Comparison of ENCODE assay signal across 10 mouse cellular contexts in the genomic region with DNA sequence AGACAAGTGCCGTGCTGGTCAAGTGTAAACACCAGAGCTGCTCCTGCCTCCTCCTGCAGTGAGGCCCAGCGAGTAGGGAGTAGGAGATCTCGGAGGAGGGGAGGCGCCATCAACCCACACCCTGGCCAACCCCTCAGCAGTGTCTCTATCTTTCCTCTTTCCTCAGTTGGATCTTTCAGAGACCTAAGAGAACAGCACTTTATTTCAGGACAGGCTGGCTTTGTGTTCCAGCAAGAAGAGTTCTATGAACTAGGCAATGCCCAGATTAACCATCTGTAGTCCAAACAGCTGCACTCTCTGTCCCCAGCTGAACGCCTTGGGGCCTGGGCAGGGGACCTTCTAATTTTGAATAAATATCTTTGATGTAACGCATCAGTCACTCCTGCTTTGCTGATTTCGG.
DNase-seq lines count a peak whose midpoint lies in the region; ATAC-seq and TF ChIP-seq lines count a peak whose summit lies in the region.
"Had no signal": no experiment of that assay in that cellular context is flagged by ENCODE, and none has a peak within 500 bp of the region (broad histone marks: within the 10 kb centered on the region; RNA-seq: fewer than 3 reads in every experiment).

No protein-coding gene starts in this region.

- H3K4me3 ChIP-seq in kidney, postnatal 0 days (replicated peaks; ENCODE audit: low read depth, low read length): no peak overlapping the region
- no peak overlapping the region for H3K4me3 ChIP-seq in embryonic fibroblast, embryonic 13.5 days (ENCODE audit: insufficient read depth, low read length)
- no peak overlapping the region for H3K4me3 ChIP-seq in intestine, postnatal 0 days (ENCODE audit: low read depth, low read length)
- no peak overlapping the region for H3K4me3 ChIP-seq in neural tube, embryonic 11.5 days (ENCODE audit: low read depth, low read length)
- H3K4me3 ChIP-seq: myocyte had no signal

- no peaks in the 10 kb centered on the region for H3K27me3 ChIP-seq in kidney, postnatal 0 days (ENCODE audit: insufficient read depth, low read length)
- H3K27me3 ChIP-seq in intestine, postnatal 0 days (replicated peaks; ENCODE audit: control insufficient read depth, insufficient read depth, low read length): no peaks in the 10 kb centered on the region
- H3K27me3 ChIP-seq in neural tube, embryonic 11.5 days (ENCODE audit: control insufficient read depth, insufficient read depth, low read length): no peaks in the 10 kb centered on the region
- H3K27me3 ChIP-seq: Patski had no signal

- DNase-seq in kidney, postnatal 0 days (ENCODE audit: low spot score): no peak
- DNase-seq in kidney, postnatal 10 days: no peak
- peak; percentile 44 for DNase-seq in neural tube, embryonic 11.5 days (ENCODE audit: low spot score)
- DNase-seq in cerebellum, postnatal 4 days (ENCODE audit: low spot score in 2 of 2): no peak
- no peak for DNase-seq in ovary, postnatal 10 days (ENCODE audit: low spot score)

- peaks cover 52% of the 10 kb centered on the region for H3K4me1 ChIP-seq in kidney, postnatal 0 days (replicated peaks; ENCODE audit: insufficient read depth, low read length)
- H3K4me1 ChIP-seq in embryonic fibroblast, embryonic 13.5 days (ENCODE audit: control insufficient read depth, insufficient read depth, low read length): peaks cover 14% of the 10 kb centered on the region; the same call in 1 of the 2 replicates
- H3K4me1 ChIP-seq in intestine, postnatal 0 days (replicated peaks; ENCODE audit: control insufficient read depth, insufficient read depth, low read length): peaks cover 28% of the 10 kb centered on the region
- H3K4me1 ChIP-seq in neural tube, embryonic 11.5 days (ENCODE audit: control insufficient read depth, insufficient read depth, low read length): peaks cover 43% of the 10 kb centered on the region

- H3K36me3 ChIP-seq in kidney, postnatal 0 days (ENCODE audit: insufficient read depth, low read length): no peaks in the 10 kb centered on the region
- H3K36me3 ChIP-seq in intestine, postnatal 0 days (ENCODE audit: control insufficient read depth, insufficient read depth): 0 out of 2 replicates have a peak, but pooled peaks cover 8% of the 10 kb centered on the region
- no peaks in the 10 kb centered on the region for H3K36me3 ChIP-seq in neural tube, embryonic 11.5 days (ENCODE audit: control insufficient read depth, insufficient read depth, low read length)

- peak overlapping the region; percentile 89 for H3K27ac ChIP-seq in kidney, postnatal 0 days
- H3K27ac ChIP-seq in embryonic fibroblast, embryonic 13.5 days (ENCODE audit: insufficient read depth, low read length): peak overlapping the region; percentile 75
- 0 out of 2 replicates have a peak overlapping the region, but pooled peaks have one; percentile 74 for H3K27ac ChIP-seq in intestine, postnatal 0 days (ENCODE audit: low read depth, low read length)
- peak overlapping the region; percentile 90 for H3K27ac ChIP-seq in neural tube, embryonic 11.5 days (ENCODE audit: low read depth, low read length)

- TF ChIP-seq CTCF in kidney, postnatal 0 days (IDR thresholded peaks at IDR 0.05; ENCODE audit: low read depth): no peak
- TF ChIP-seq CTCF in embryonic fibroblast, embryonic 13.5 days (IDR thresholded peaks at IDR 0.05; ENCODE audit: borderline replicate concordance, insufficient read depth, low read length): no peak
- TF ChIP-seq CTCF in intestine, postnatal 0 days (IDR thresholded peaks at IDR 0.05; ENCODE audit: low read depth): no peak

- 19% methylated on average over 7 of the region's 7 CpGs for WGBS in kidney, postnatal 0 days
- WGBS in intestine, postnatal 0 days: 37% methylated on average over 7 of the region's 7 CpGs
- 21% methylated on average over 7 of the region's 7 CpGs for WGBS in neural tube, embryonic 11.5 days

- no peak for TF ChIP-seq POLR2A in embryonic fibroblast, embryonic 13.5 days (IDR thresholded peaks at IDR 0.05; ENCODE audit: low read depth, low read length)

- peak overlapping the region; percentile 28 for H3K9ac ChIP-seq in kidney, postnatal 0 days (ENCODE audit: low read depth, low read length)
- H3K9ac ChIP-seq in intestine, postnatal 0 days (ENCODE audit: low read depth, low read length): no peak overlapping the region
- H3K9ac ChIP-seq in neural tube, embryonic 11.5 days (ENCODE audit: low read length): peak overlapping the region; percentile 57

- no peaks in the 10 kb centered on the region for H3K9me3 ChIP-seq in kidney, postnatal 0 days (replicated peaks; ENCODE audit: low read length)
- no peaks in the 10 kb centered on the region for H3K9me3 ChIP-seq in intestine, postnatal 0 days (ENCODE audit: control insufficient read depth)
- no peaks in the 10 kb centered on the region for H3K9me3 ChIP-seq in neural tube, embryonic 11.5 days (ENCODE audit: control insufficient read depth, low read length)

- ATAC-seq in kidney, postnatal 0 days (replicated peaks; ENCODE audit: low FRiP score, low read depth): no peak
- ATAC-seq in intestine, postnatal 0 days: no peak
- ATAC-seq in neural tube, embryonic 11.5 days (ENCODE audit: insufficient read depth, low FRiP score, low TSS enrichment): peak; percentile 48; the same call in 1 of the 2 replicates
- no peak for ATAC-seq in monocyte, adult 5-6 weeks (replicated peaks; ENCODE audit: insufficient number of reproducible peaks, low FRiP score, low TSS enrichment, poor library complexity, severe bottlenecking)
- ATAC-seq: Patski had no signal

- peak overlapping the region; percentile 14; the same call in 1 of the 2 replicates for H3K4me2 ChIP-seq in kidney, postnatal 0 days (ENCODE audit: low read length)
- no peak overlapping the region for H3K4me2 ChIP-seq in intestine, postnatal 0 days (replicated peaks; ENCODE audit: low read depth)
- peak overlapping the region; percentile 7; the same call in 1 of the 2 replicates for H3K4me2 ChIP-seq in neural tube, embryonic 11.5 days (ENCODE audit: low read depth)
